Mouse (Mus musculus): ENCODE results near the gene Slc39a1.
"Not testable (repeated sequence)": the region's sequence is repeated elsewhere in the genome, so short reads cannot be mapped to it uniquely, and the experiment has no call there.

GRCm38 (mm10) chr3:90251731-90252226, 3.8 kb downstream of the Slc39a1 start:
- not testable (repeated sequence) for TF ChIP-seq HCFC1 (IDR thresholded peaks at IDR 0.05; ENCODE audit: borderline replicate concordance, insufficient read depth, low read length); ZC3H11A (IDR thresholded peaks at IDR 0.05; ENCODE audit: borderline replicate concordance, low read depth, low read length)

Measured in ES-E14 (cell line).